Mouse (Mus musculus) bone marrow, adult 2 months (tissue): ENCODE data around the gene Masp1.

Experiments
- CTCF ChIP-seq: fragments of 200-500 bp; IDR thresholded peaks from 2 replicates; pipeline ENCODE4 v1.5.1; 2011; ENCODE audit warnings: low read length, control low read depth; ENCODE audit not compliant: control insufficient read depth, insufficient read depth
- POLR2A ChIP-seq: fragments of 200-500 bp; IDR thresholded peaks from 2 replicates; pipeline ENCODE4 v1.6.1; 2011; ENCODE audit warnings: low read depth, mild to moderate bottlenecking, control low read depth, low read length, borderline replicate concordance; ENCODE audit not compliant: control insufficient read depth

- TF ChIP-seq POLR2A: no peak
- TF ChIP-seq CTCF: no peak
These were observed 2.7 kb downstream of the Masp1 start for GRCm38 (mm10) chr16:23517754-23518566.
